Mouse (Mus musculus) c-Kit-positive CD71-negative TER-119-negative erythroid progenitor cells, embryonic 14.5 days (primary cell): ENCODE measurements around the gene Sdhaf1.
A peak's percentile ranks its signal among the peaks of the same experiment; 100 is the strongest.

ENCODE experiments used
- DNase-seq: peaks from one replicate; pipeline ENCODE4 v3.0.0-alpha.2; 2013; ENCODE audit warnings: low read depth

Sdhaf1 gene

GRCm38 (mm10) chr7:30323795-30324194 is at the start of gene Sdhaf1:
TSS of gene Sdhaf1 (minus strand) at chr7:30323895.
- DNase-seq: no peak

- DNase-seq: no peak
Observed at GRCm38 (mm10) chr7:30367466-30367865, 43.8 kb upstream of the Sdhaf1 start.

GRCm38 (mm10) chr7:30363344-30363738 is 39.6 kb upstream of the Sdhaf1 start:
- DNase-seq: no peak

GRCm38 (mm10) chr7:30362652-30363343 is 39.1 kb upstream of the Sdhaf1 start, which contains the start of gene Lrfn3:
TSS of gene Lrfn3 (minus strand) at chr7:30362772.
- no peak for DNase-seq

GRCm38 (mm10) chr7:30360028-30360427 is 36.3 kb upstream of the Sdhaf1 start:
- no peak for DNase-seq

GRCm38 (mm10) chr7:30359276-30359865 is 35.7 kb upstream of the Sdhaf1 start:
- no peak for DNase-seq

- no peak for DNase-seq
Observed at GRCm38 (mm10) chr7:30358378-30359186, 34.9 kb upstream of the Sdhaf1 start.

- no peak for DNase-seq
Observed at GRCm38 (mm10) chr7:30354059-30354458, 30.4 kb upstream of the Sdhaf1 start.

- peak; percentile 49 for DNase-seq
Observed at GRCm38 (mm10) chr7:30353279-30353822, 29.7 kb upstream of the Sdhaf1 start.

- DNase-seq: peak; percentile 64
Observed at GRCm38 (mm10) chr7:30347828-30348227, 24.1 kb upstream of the Sdhaf1 start.

GRCm38 (mm10) chr7:30346635-30347379 is 23.1 kb upstream of the Sdhaf1 start:
- peak; percentile 77 for DNase-seq

GRCm38 (mm10) chr7:30339432-30340109 is 15.9 kb upstream of the Sdhaf1 start:
- no peak for DNase-seq

GRCm38 (mm10) chr7:30336384-30336783 is 12.7 kb upstream of the Sdhaf1 start:
- DNase-seq: peak; percentile 78

GRCm38 (mm10) chr7:30335688-30336087 is 12.0 kb upstream of the Sdhaf1 start:
- DNase-seq: no peak

- DNase-seq: no peak
Observed at GRCm38 (mm10) chr7:30334563-30334962, 10.9 kb upstream of the Sdhaf1 start.

GRCm38 (mm10) chr7:30333436-30333835 is 9.7 kb upstream of the Sdhaf1 start:
- DNase-seq: no peak

GRCm38 (mm10) chr7:30332622-30333259 is 9.0 kb upstream of the Sdhaf1 start:
- DNase-seq: no peak

GRCm38 (mm10) chr7:30331887-30332286 is 8.2 kb upstream of the Sdhaf1 start:
- DNase-seq: peak; percentile 80

- DNase-seq: no peak
Observed at GRCm38 (mm10) chr7:30328379-30328778, 4.7 kb upstream of the Sdhaf1 start.

- no peak for DNase-seq
Observed at GRCm38 (mm10) chr7:30327140-30327539, 3.4 kb upstream of the Sdhaf1 start.

- DNase-seq: no peak
Observed at GRCm38 (mm10) chr7:30326427-30326826, 2.7 kb upstream of the Sdhaf1 start.
